Mouse (Mus musculus) liver, embryonic 14.5 days (tissue): ENCODE data around the gene Gzmk. TPM values are rescaled to one million over a fixed set of nuclear protein-coding genes. Genes with fewer than 3 reads are reported as not detected.

ENCODE experiments used
- ATAC-seq: fragments of 200-750 bp; cut with Nextera tagmentation; 2 replicates; pipeline ENCODE4 v1.8.0; 2017; ENCODE audit warnings: moderate number of reproducible peaks, mild to moderate bottlenecking, moderate library complexity; ENCODE audit not compliant: insufficient read depth
- DNase-seq, 3 experiments: peaks; one replicate each; pipeline ENCODE4 v3.0.0-alpha.2; 2012 to 2013; ENCODE audit warnings: low read depth in 3 of 3, low spot score in 3 of 3
- H3K27ac ChIP-seq: fragments of 300-500 bp; sonication (generic); 2 replicates; pipeline ENCODE4 v1.5.1; 2014; ENCODE audit warnings: moderate library complexity, mild to moderate bottlenecking, control low read depth, inconsistent platforms
- H3K27me3 ChIP-seq: fragments of 300-500 bp; sonication (generic); 2 replicates; pipeline ENCODE4 v1.6.1; 2014; ENCODE audit warnings: mild to moderate bottlenecking, low read length, moderate library complexity; ENCODE audit not compliant: control insufficient read depth, insufficient read depth
- H3K36me3 ChIP-seq: fragments of 300-500 bp; sonication (generic); replicated peaks from 2 replicates; pipeline ENCODE4 v1.6.1; 2014; ENCODE audit warnings: low read depth; ENCODE audit not compliant: control insufficient read depth, insufficient read depth
- H3K4me1 ChIP-seq, 2 experiments: fragments of 200-500 bp in 1 of 2; fragments of 300-500 bp in 1 of 2; sonication (generic) in 1 of 2; replicated peaks; 2 replicates each; pipeline ENCODE4 v1.6.1; 2012 to 2014; ENCODE audit warnings: antibody characterized with exemption in 1 of 2, inconsistent platforms in 1 of 2, low read length in 1 of 2; ENCODE audit not compliant: control insufficient read depth in 2 of 2, insufficient read depth in 2 of 2
- H3K4me2 ChIP-seq: fragments of 300-500 bp; sonication (generic); 2 replicates; pipeline ENCODE4 v1.6.1; 2014; ENCODE audit warnings: low read depth, mild to moderate bottlenecking, control low read depth, moderate library complexity
- H3K4me3 ChIP-seq, 2 experiments: fragments of 200-500 bp in 1 of 2; fragments of 300-500 bp in 1 of 2; sonication (generic) in 1 of 2; 2 replicates each; pipeline ENCODE4 v1.5.1; 2012 to 2014; ENCODE audit warnings: low read depth in 2 of 2, low read length in 2 of 2, mild to moderate bottlenecking in 2 of 2, control low read depth in 1 of 2, inconsistent platforms in 1 of 2, moderate library complexity in 1 of 2; ENCODE audit not compliant: insufficient read depth in 1 of 2
- H3K9ac ChIP-seq: fragments of 300-500 bp; sonication (generic); replicated peaks from 2 replicates; pipeline ENCODE4 v1.6.1; 2014; ENCODE audit warnings: mild to moderate bottlenecking, control low read depth, moderate library complexity
- H3K9me3 ChIP-seq: fragments of 300-500 bp; sonication (generic); 2 replicates; pipeline ENCODE4 v1.6.1; 2016; ENCODE audit warnings: low read length, mixed read lengths; ENCODE audit not compliant: control insufficient read depth
- CTCF ChIP-seq: IDR thresholded peaks from 2 replicates; pipeline ENCODE4 v1.5.1; 2016; ENCODE audit warnings: antibody characterized with exemption, low read depth, control low read depth
- EP300 ChIP-seq: IDR thresholded peaks from 2 replicates; pipeline ENCODE4 v1.6.1; 2016; ENCODE audit warnings: antibody characterized with exemption, low read depth
- WGBS: fragments of 180-500 bp; shearing (Covaris S2); extraction: QIAGEN DNeasy Blood & Tissue Kit; methylation state at CpG from one replicate; pipeline ENCODE4 v1.1.7; 2014; ENCODE audit not compliant: insufficient replicate concordance; 5-methylcytosine and 5-hydroxymethylcytosine counted together
- polyA plus RNA-seq, 2 experiments: library from polyadenylated mRNA; depleted of rRNA in 1 of 2; stranded (reverse) in 1 of 2; unstranded in 1 of 2; fragments of >200 nt; fragmentation: Nextera tagmentation in 1 of 2; extraction: Ambion mirVana in 1 of 2; gene quantifications; 2 replicates each; pipeline versions ENCODE4 v1.2.1 to v1.2.3; 2012 to 2014

Gene Gzmk
- polyA plus RNA-seq, 2 experiments = not detected

- no peak for TF ChIP-seq EP300
- no peak for TF ChIP-seq CTCF
- ATAC-seq = no peak
- no peak for DNase-seq
Observed at GRCm38 (mm10) chr13:113129974-113130373, 95.7 kb downstream of the Gzmk start.

More at GRCm38 (mm10) chr13:113129974-113130373, 95.7 kb downstream of the Gzmk start:
- Histone ChIP-seq H3K9me3 (no peaks in the 10 kb centered on the region), H3K36me3 (no peaks in the 10 kb centered on the region), H3K4me1 (no peaks in the 10 kb centered on the region), H3K27me3 (no peaks in the 10 kb centered on the region), H3K4me2 (no peak overlapping the region), H3K9ac (no peak overlapping the region), H3K4me3 (no peak overlapping the region), H3K27ac (no peak overlapping the region)
- WGBS = 77% methylated on average over 1 of the region's 1 CpGs

Other genes with a start within 250 kb of the Gzmk start
- gene Ccno, start 238.1 kb downstream of the Gzmk start, polyA plus RNA-seq (2012; rRNA removed) = 0.06 and 0.13 TPM in 2 replicates
- gene Ccno, start 238.1 kb downstream of the Gzmk start, polyA plus RNA-seq (2014; fragmentation: Nextera tagmentation; extraction: Ambion mirVana) = not detected in 2 replicates
- gene Mcidas, start 232.1 kb downstream of the Gzmk start, polyA plus RNA-seq (2012; rRNA removed) = not detected in 2 replicates
- not detected in 2 replicates for gene Mcidas, start 232.1 kb downstream of the Gzmk start, polyA plus RNA-seq (2014; fragmentation: Nextera tagmentation; extraction: Ambion mirVana)
- 0.02 TPM in 1 of 2 replicates, not detected in the other for gene Cdc20b, start 190.8 kb downstream of the Gzmk start, polyA plus RNA-seq (2012; rRNA removed)
- not detected in 2 replicates for gene Cdc20b, start 190.8 kb downstream of the Gzmk start, polyA plus RNA-seq (2014; fragmentation: Nextera tagmentation; extraction: Ambion mirVana)
- gene Gpx8, start 179.5 kb downstream of the Gzmk start, polyA plus RNA-seq (2012; rRNA removed) = 2.2 and 3.1 TPM in 2 replicates
- gene Gpx8, start 179.5 kb downstream of the Gzmk start, polyA plus RNA-seq (2014; fragmentation: Nextera tagmentation; extraction: Ambion mirVana) = 6.4 and 6.8 TPM in 2 replicates
- 0.08 and 0.19 TPM in 2 replicates for gene Gzma, start 124.9 kb downstream of the Gzmk start, polyA plus RNA-seq (2012; rRNA removed)
- 0.56 and 0.59 TPM in 2 replicates for gene Gzma, start 124.9 kb downstream of the Gzmk start, polyA plus RNA-seq (2014; fragmentation: Nextera tagmentation; extraction: Ambion mirVana)
- gene Esm1, start 16.2 kb downstream of the Gzmk start, polyA plus RNA-seq (2012; rRNA removed) = 0.35 and 0.36 TPM in 2 replicates
- gene Esm1, start 16.2 kb downstream of the Gzmk start, polyA plus RNA-seq (2014; fragmentation: Nextera tagmentation; extraction: Ambion mirVana) = 0.29 and 0.37 TPM in 2 replicates
- gene BC067074, start 67.3 kb upstream of the Gzmk start, polyA plus RNA-seq (2012; rRNA removed) = 0.20 and 0.24 TPM in 2 replicates
- gene BC067074, start 67.3 kb upstream of the Gzmk start, polyA plus RNA-seq (2014; fragmentation: Nextera tagmentation; extraction: Ambion mirVana) = 0.08 and 0.10 TPM in 2 replicates